Mouse (Mus musculus): ENCODE measurements around the gene Dkk2. TPM values are rescaled to one million over a fixed set of nuclear protein-coding genes. Genes with fewer than 3 reads are reported as not detected.
A peak's percentile ranks its signal among the peaks of the same experiment; 100 is the strongest.

Gene Dkk2
- polyA plus RNA-seq, 1 experiment, result 0.68 TPM

- TF ChIP-seq CTCF (IDR thresholded peaks at IDR 0.05; ENCODE audit: low read depth, low read length), result peak; percentile 72
- no peak for TF ChIP-seq POLR2A (IDR thresholded peaks at IDR 0.05; ENCODE audit: borderline replicate concordance, low read depth, low read length)
- H3K27ac ChIP-seq (ENCODE audit: insufficient read depth, low read depth, low read length), result no peak overlapping the region
- no peak overlapping the region for H3K4me3 ChIP-seq (ENCODE audit: insufficient read depth, low read length)
- H3K4me1 ChIP-seq (ENCODE audit: control insufficient read depth, insufficient read depth, low read length), result peaks cover 11% of the 10 kb centered on the region
Observed at GRCm38 (mm10) chr3:132084018-132084417, 1.1 kb upstream of the Dkk2 start.

GRCm38 (mm10) chr3:132084680-132085079 lies 412 bp upstream of the Dkk2 start:
- peaks cover 11% of the 10 kb centered on the region for H3K4me1 ChIP-seq (ENCODE audit: control insufficient read depth, insufficient read depth, low read length)
- H3K27ac ChIP-seq (ENCODE audit: insufficient read depth, low read depth, low read length), result no peak overlapping the region
- H3K4me3 ChIP-seq (ENCODE audit: insufficient read depth, low read length), result peak overlapping the region; percentile 64
- TF ChIP-seq CTCF (IDR thresholded peaks at IDR 0.05; ENCODE audit: low read depth, low read length) (no peak), POLR2A (IDR thresholded peaks at IDR 0.05; ENCODE audit: borderline replicate concordance, low read depth, low read length) (no peak)

- Histone ChIP-seq H3K4me3 (ENCODE audit: insufficient read depth, low read length) (peak overlapping the region; percentile 64), H3K27ac (ENCODE audit: insufficient read depth, low read depth, low read length) (no peak overlapping the region), H3K4me1 (ENCODE audit: control insufficient read depth, insufficient read depth, low read length) (peaks cover 8% of the 10 kb centered on the region)
- no peak for TF ChIP-seq CTCF (IDR thresholded peaks at IDR 0.05; ENCODE audit: low read depth, low read length)
- TF ChIP-seq POLR2A (IDR thresholded peaks at IDR 0.05; ENCODE audit: borderline replicate concordance, low read depth, low read length), result no peak
Observed at GRCm38 (mm10) chr3:132085823-132086350, 795 bp downstream of the Dkk2 start.

GRCm38 (mm10) chr3:132086461-132086860 lies 1.4 kb downstream of the Dkk2 start:
- peaks cover 8% of the 10 kb centered on the region for H3K4me1 ChIP-seq (ENCODE audit: control insufficient read depth, insufficient read depth, low read length)
- no peak overlapping the region for H3K27ac ChIP-seq (ENCODE audit: insufficient read depth, low read depth, low read length)
- peak overlapping the region; percentile 64 for H3K4me3 ChIP-seq (ENCODE audit: insufficient read depth, low read length)
- no peak for TF ChIP-seq POLR2A (IDR thresholded peaks at IDR 0.05; ENCODE audit: borderline replicate concordance, low read depth, low read length)
- no peak for TF ChIP-seq CTCF (IDR thresholded peaks at IDR 0.05; ENCODE audit: low read depth, low read length)

- Histone ChIP-seq H3K4me3 (ENCODE audit: insufficient read depth, low read length) (peak overlapping the region; percentile 64), H3K4me1 (ENCODE audit: control insufficient read depth, insufficient read depth, low read length) (peaks cover 8% of the 10 kb centered on the region), H3K27ac (ENCODE audit: insufficient read depth, low read depth, low read length) (peak overlapping the region; percentile 34)
- TF ChIP-seq POLR2A (IDR thresholded peaks at IDR 0.05; ENCODE audit: borderline replicate concordance, low read depth, low read length) (no peak), CTCF (IDR thresholded peaks at IDR 0.05; ENCODE audit: low read depth, low read length) (peak; percentile 42; the same call in 1 of the 2 replicates)
Observed at GRCm38 (mm10) chr3:132087011-132087486, 2.0 kb downstream of the Dkk2 start.

GRCm38 (mm10) chr3:132092983-132093382 lies 7.9 kb downstream of the Dkk2 start:
- Histone ChIP-seq H3K27ac (ENCODE audit: insufficient read depth, low read depth, low read length) (no peak overlapping the region), H3K4me3 (ENCODE audit: insufficient read depth, low read length) (no peak overlapping the region), H3K4me1 (ENCODE audit: control insufficient read depth, insufficient read depth, low read length) (no peaks in the 10 kb centered on the region)
- TF ChIP-seq POLR2A (IDR thresholded peaks at IDR 0.05; ENCODE audit: borderline replicate concordance, low read depth, low read length) (no peak), CTCF (IDR thresholded peaks at IDR 0.05; ENCODE audit: low read depth, low read length) (no peak)

GRCm38 (mm10) chr3:132096296-132096695 lies 11.2 kb downstream of the Dkk2 start:
- Histone ChIP-seq H3K4me3 (ENCODE audit: insufficient read depth, low read length) (no peak overlapping the region), H3K4me1 (ENCODE audit: control insufficient read depth, insufficient read depth, low read length) (peaks cover 5% of the 10 kb centered on the region), H3K27ac (ENCODE audit: insufficient read depth, low read depth, low read length) (no peak overlapping the region)
- TF ChIP-seq POLR2A (IDR thresholded peaks at IDR 0.05; ENCODE audit: borderline replicate concordance, low read depth, low read length) (no peak), CTCF (IDR thresholded peaks at IDR 0.05; ENCODE audit: low read depth, low read length) (no peak)

GRCm38 (mm10) chr3:132100746-132101145 lies 15.7 kb downstream of the Dkk2 start:
- no peak for TF ChIP-seq POLR2A (IDR thresholded peaks at IDR 0.05; ENCODE audit: borderline replicate concordance, low read depth, low read length)
- no peak for TF ChIP-seq CTCF (IDR thresholded peaks at IDR 0.05; ENCODE audit: low read depth, low read length)
- no peak overlapping the region for H3K27ac ChIP-seq (ENCODE audit: insufficient read depth, low read depth, low read length)
- H3K4me3 ChIP-seq (ENCODE audit: insufficient read depth, low read length), result no peak overlapping the region
- peaks cover 28% of the 10 kb centered on the region for H3K4me1 ChIP-seq (ENCODE audit: control insufficient read depth, insufficient read depth, low read length)

GRCm38 (mm10) chr3:132103020-132103419 lies 17.9 kb downstream of the Dkk2 start:
- peaks cover 28% of the 10 kb centered on the region for H3K4me1 ChIP-seq (ENCODE audit: control insufficient read depth, insufficient read depth, low read length)
- peak overlapping the region; percentile 94 for H3K27ac ChIP-seq (ENCODE audit: insufficient read depth, low read depth, low read length)
- no peak overlapping the region for H3K4me3 ChIP-seq (ENCODE audit: insufficient read depth, low read length)
- no peak for TF ChIP-seq CTCF (IDR thresholded peaks at IDR 0.05; ENCODE audit: low read depth, low read length)
- TF ChIP-seq POLR2A (IDR thresholded peaks at IDR 0.05; ENCODE audit: borderline replicate concordance, low read depth, low read length), result no peak

GRCm38 (mm10) chr3:132103454-132103853 lies 18.4 kb downstream of the Dkk2 start:
- H3K4me3 ChIP-seq (ENCODE audit: insufficient read depth, low read length), result no peak overlapping the region
- H3K27ac ChIP-seq (ENCODE audit: insufficient read depth, low read depth, low read length), result peak overlapping the region; percentile 94
- TF ChIP-seq POLR2A (IDR thresholded peaks at IDR 0.05; ENCODE audit: borderline replicate concordance, low read depth, low read length) (no peak), CTCF (IDR thresholded peaks at IDR 0.05; ENCODE audit: low read depth, low read length) (no peak)
- H3K4me1 ChIP-seq (ENCODE audit: control insufficient read depth, insufficient read depth, low read length), result peaks cover 28% of the 10 kb centered on the region
